Mouse (Mus musculus) gastrocnemius, postnatal 25 days (tissue): ENCODE data around the gene Gdf10. TPM values are rescaled to one million over a fixed set of nuclear protein-coding genes. Genes with fewer than 3 reads are reported as not detected.
A peak's percentile ranks its signal among the peaks of the same experiment; 100 is the strongest.

ENCODE experiments used
- DNase-seq: peaks from one replicate; pipeline ENCODE4 v3.0.0; 2022
- total RNA-seq, 2 experiments: library from RNA; stranded (reverse); gene quantifications; 1 replicate in 1 of 2; 2 replicates in 1 of 2; pipeline ENCODE4 v1.2.3; 2021

Gdf10 gene
- total RNA-seq, 2 experiments from 2014 or later = 2.0 to 3.9 TPM

GRCm38 (mm10) chr14:33933778-33934317 is 10.5 kb downstream of the Gdf10 start:
- no peak for DNase-seq

GRCm38 (mm10) chr14:33939117-33939516 is 15.7 kb downstream of the Gdf10 start:
- DNase-seq = peak; percentile 38

GRCm38 (mm10) chr14:33940739-33941138 is 17.4 kb downstream of the Gdf10 start, which contains the start of gene Gdf2:
Gene Gdf2, plus strand, starts transcription at chr14:33941039.
- no peak for DNase-seq

- no peak for DNase-seq
These were observed 18.8 kb downstream of the Gdf10 start for GRCm38 (mm10) chr14:33942222-33942621.

- no peak for DNase-seq
These were observed 22.7 kb downstream of the Gdf10 start for GRCm38 (mm10) chr14:33946125-33946524.

- no peak for DNase-seq
These were observed 29.0 kb downstream of the Gdf10 start for GRCm38 (mm10) chr14:33952233-33952981.

- DNase-seq = no peak
These were observed 30.4 kb downstream of the Gdf10 start, which contains the start of gene Rbp3 for GRCm38 (mm10) chr14:33953761-33954160. Gene Rbp3, plus strand, starts transcription at chr14:33954003.

- DNase-seq = no peak
These were observed 32.7 kb downstream of the Gdf10 start for GRCm38 (mm10) chr14:33956055-33956454.

- DNase-seq = no peak
These were observed 34.8 kb downstream of the Gdf10 start for GRCm38 (mm10) chr14:33958186-33958585.

GRCm38 (mm10) chr14:33958841-33959240 is 35.5 kb downstream of the Gdf10 start:
- DNase-seq = no peak

- no peak for DNase-seq
These were observed 36.0 kb downstream of the Gdf10 start for GRCm38 (mm10) chr14:33959341-33959740.

- DNase-seq = no peak
These were observed 42.3 kb downstream of the Gdf10 start for GRCm38 (mm10) chr14:33965675-33966074.

- DNase-seq = no peak
These were observed 49.3 kb downstream of the Gdf10 start for GRCm38 (mm10) chr14:33972679-33973078.

- DNase-seq = no peak
These were observed 51.4 kb downstream of the Gdf10 start for GRCm38 (mm10) chr14:33974752-33975151.

GRCm38 (mm10) chr14:33977748-33978147 is 54.4 kb downstream of the Gdf10 start:
- DNase-seq = no peak

GRCm38 (mm10) chr14:33978604-33979059 is 55.2 kb downstream of the Gdf10 start, which contains the start of gene Zfp488:
Gene Zfp488, minus strand, starts transcription at chr14:33978764.
- DNase-seq = no peak

Other genes starting within 250 kb of the Gdf10 start
- not detected for gene Gdf2, start 17.5 kb downstream of the Gdf10 start, total RNA-seq
- not detected for gene Rbp3, start 30.4 kb downstream of the Gdf10 start, total RNA-seq
- gene Zfp488, start 55.2 kb downstream of the Gdf10 start, total RNA-seq = not detected
- not detected for gene Gm30083, start 91.6 kb downstream of the Gdf10 start, total RNA-seq
- not detected for gene Gm5460, start 93.2 kb downstream of the Gdf10 start, total RNA-seq
- not detected for gene Antxrl, start 129.1 kb downstream of the Gdf10 start, total RNA-seq
- gene Anxa8, start 162.4 kb downstream of the Gdf10 start, total RNA-seq = 1 to 10 TPM in 1 of 2 experiments, under 1 TPM in 1; 0.61 to 1.7 TPM
- not detected for gene A630023A22Rik, start 179.2 kb downstream of the Gdf10 start, total RNA-seq
- gene Npy4r, start 228.9 kb downstream of the Gdf10 start, total RNA-seq = under 1 TPM; 0.13 to 0.27 TPM